Mouse (Mus musculus): ENCODE results near the gene Usp22.

DNA sequence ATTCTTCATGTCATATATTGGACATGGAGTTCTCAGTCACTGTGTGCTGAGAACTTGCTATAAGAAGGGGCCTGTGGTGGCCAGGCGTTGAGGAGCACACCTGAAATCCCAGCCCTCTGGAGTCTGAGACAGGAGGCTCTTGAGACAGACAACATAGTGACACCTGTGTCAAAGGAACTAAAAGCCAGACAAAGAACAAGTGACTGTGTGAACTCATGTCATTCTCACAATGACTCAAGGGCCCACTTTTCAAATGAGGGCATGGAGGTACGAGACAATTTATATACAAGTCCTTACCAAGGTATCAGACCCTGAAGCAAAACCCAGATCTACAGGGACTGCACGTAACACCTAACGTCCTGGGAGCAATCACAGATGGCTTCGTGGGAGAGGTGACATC is 48.9 kb downstream of the Usp22 start:
- TF ChIP-seq CTCF (IDR thresholded peaks at IDR 0.05; ENCODE audit: low read depth): no peak
- no peak for TF ChIP-seq EP300 (IDR thresholded peaks at IDR 0.05; ENCODE audit: low read depth)
